Mouse (Mus musculus) ES-Bruce4 (cell line): ENCODE measurements around the gene Notch4. TPM values are rescaled to one million over a fixed set of nuclear protein-coding genes. Genes with fewer than 3 reads are reported as not detected.

Source experiments
- H3K27ac ChIP-seq: 2 replicates; pipeline ENCODE4 v1.5.1; 2012; ENCODE audit warnings: low read length, inconsistent platforms; ENCODE audit not compliant: insufficient read depth
- H3K27me3 ChIP-seq: 2 replicates; pipeline ENCODE4 v1.6.1; 2012; ENCODE audit warnings: mild to moderate bottlenecking, low read length, inconsistent platforms; ENCODE audit not compliant: control insufficient read depth, poor library complexity, insufficient read depth, severe bottlenecking
- H3K36me3 ChIP-seq: 2 replicates; pipeline ENCODE4 v1.6.1; 2012; ENCODE audit warnings: inconsistent platforms, mild to moderate bottlenecking, low read length, moderate library complexity; ENCODE audit not compliant: control insufficient read depth, poor library complexity, insufficient read depth, severe bottlenecking
- H3K4me1 ChIP-seq: one replicate; pipeline ENCODE4 v1.8.1; 2011; ENCODE audit warnings: low read length; ENCODE audit not compliant: control insufficient read depth, insufficient read depth
- H3K4me3 ChIP-seq: 2 replicates; pipeline ENCODE4 v1.5.1; 2011; ENCODE audit warnings: low read depth, mild to moderate bottlenecking, low read length
- H3K9ac ChIP-seq: 2 replicates; pipeline ENCODE4 v1.6.1; 2012; ENCODE audit warnings: low read depth, mild to moderate bottlenecking, inconsistent platforms; ENCODE audit not compliant: poor library complexity, severe bottlenecking
- H3K9me3 ChIP-seq: replicated peaks from 2 replicates; pipeline ENCODE4 v1.6.1; 2012; ENCODE audit warnings: mild to moderate bottlenecking, low read length, inconsistent platforms; ENCODE audit not compliant: control insufficient read depth, poor library complexity, insufficient read depth, severe bottlenecking
- CTCF ChIP-seq: IDR thresholded peaks from one replicate; pipeline ENCODE4 v1.8.1; 2011; ENCODE audit warnings: low read depth, low read length
- EP300 ChIP-seq: IDR thresholded peaks from 2 replicates; pipeline ENCODE4 v1.6.1; 2011; ENCODE audit warnings: low read depth, low read length; ENCODE audit not compliant: insufficient read depth
- POLR2A ChIP-seq: IDR thresholded peaks from one replicate; pipeline ENCODE4 v1.8.1; 2011; ENCODE audit warnings: low read length; ENCODE audit not compliant: insufficient read depth
- polyA plus RNA-seq: library from polyadenylated mRNA; stranded (reverse); fragments of >200 nt; gene quantifications from 2 replicates; pipeline ENCODE4 v1.2.4, GENCODE M21; 2011; ENCODE audit warnings: low read depth; ENCODE audit not compliant: missing spikeins, insufficient read depth, insufficient read length

Notch4 gene
- polyA plus RNA-seq, 1 experiment: 7.0 TPM

DNA sequence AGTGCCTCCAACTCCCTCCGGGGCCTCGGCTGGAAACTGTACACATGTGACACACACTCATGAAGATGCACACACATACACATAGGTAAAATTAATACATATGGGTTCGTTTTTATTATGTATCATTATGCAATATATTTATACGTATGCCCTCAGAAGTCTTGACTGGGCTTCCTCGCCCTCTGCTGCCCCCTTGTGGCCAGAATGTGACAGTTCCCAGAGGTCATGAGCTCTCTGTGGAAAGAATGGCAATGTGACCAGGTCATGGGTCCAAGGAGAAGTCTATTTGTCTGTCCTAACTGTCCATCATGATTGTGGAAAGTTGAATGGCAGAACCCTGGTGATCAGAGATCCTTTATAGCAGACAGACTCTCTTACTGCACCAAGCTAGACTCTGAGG lies 8.6 kb upstream of the Notch4 start:
- H3K27me3 ChIP-seq: no peaks in the 10 kb centered on the region
- no peaks in the 10 kb centered on the region for H3K36me3 ChIP-seq
- TF ChIP-seq CTCF: peak; percentile 94
- no peak for TF ChIP-seq POLR2A
- no peak overlapping the region for H3K9ac ChIP-seq
- no peak overlapping the region for H3K27ac ChIP-seq
- H3K4me3 ChIP-seq: no peak overlapping the region
- H3K4me1 ChIP-seq: no peaks in the 10 kb centered on the region
- no peaks in the 10 kb centered on the region for H3K9me3 ChIP-seq

DNA sequence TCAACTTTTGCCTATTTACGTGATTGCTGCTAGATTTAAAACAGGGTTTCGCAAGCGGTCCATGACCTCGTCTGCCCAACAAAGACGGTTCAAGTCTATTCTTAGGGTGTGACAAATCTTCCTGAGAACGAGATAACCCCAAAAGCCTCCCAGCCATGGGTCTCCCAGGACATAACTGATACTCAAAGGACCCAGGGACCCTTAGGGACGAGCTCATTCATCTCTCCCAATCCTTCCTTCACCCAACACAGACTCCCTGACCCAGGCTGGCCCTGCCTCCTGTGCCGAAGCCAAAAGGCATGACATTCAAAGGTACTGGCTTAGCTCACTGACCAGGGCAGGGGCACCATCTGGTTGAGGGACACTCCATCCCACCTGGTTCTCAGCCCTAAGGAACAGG lies 7.7 kb upstream of the Notch4 start:
- Histone ChIP-seq H3K4me1 (no peaks in the 10 kb centered on the region), H3K9me3 (no peaks in the 10 kb centered on the region), H3K27ac (no peak overlapping the region), H3K9ac (no peak overlapping the region), H3K4me3 (no peak overlapping the region), H3K27me3 (no peaks in the 10 kb centered on the region), H3K36me3 (no peaks in the 10 kb centered on the region)
- no peak for TF ChIP-seq CTCF
- no peak for TF ChIP-seq EP300
- TF ChIP-seq POLR2A: no peak

DNA sequence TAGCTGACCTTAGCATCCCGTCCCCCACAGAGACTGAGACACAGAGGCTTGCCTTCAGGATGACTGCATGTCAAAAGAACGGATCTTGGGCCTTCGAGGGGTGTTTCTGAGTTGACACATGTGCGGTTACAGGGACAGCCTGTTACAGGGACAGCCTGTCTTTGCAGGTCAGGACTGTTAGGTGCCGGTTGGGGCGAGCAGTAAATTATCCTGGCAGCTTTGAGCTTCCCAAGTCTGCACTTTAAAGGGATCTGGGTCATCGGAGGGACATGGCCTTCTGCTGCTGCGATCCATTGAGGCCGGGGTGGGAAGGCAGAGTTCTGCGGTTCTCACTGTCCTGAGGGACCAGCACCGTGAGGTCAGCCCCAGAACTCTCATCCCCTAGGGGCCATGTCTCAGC lies 6.7 kb upstream of the Notch4 start:
- H3K9ac ChIP-seq: no peak overlapping the region

DNA sequence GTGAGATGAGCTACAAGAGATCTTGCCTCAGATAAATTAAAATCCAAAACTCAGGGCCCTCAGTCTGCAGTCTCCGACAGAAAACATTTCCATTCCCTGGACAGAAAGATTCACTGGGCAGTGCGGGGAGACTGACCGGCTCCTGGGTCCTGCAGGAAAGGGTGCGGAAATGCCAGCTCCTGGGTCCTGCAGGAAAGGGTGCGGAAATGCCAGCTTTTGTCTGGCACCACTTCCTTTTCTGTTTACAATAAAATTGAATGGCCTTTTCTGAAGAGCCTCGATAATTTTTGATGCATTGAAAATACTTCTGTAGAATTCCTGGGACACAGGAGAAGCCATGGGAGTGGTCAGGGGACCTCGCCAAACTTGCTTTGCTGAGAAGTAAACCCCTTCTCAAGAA lies 5.0 kb upstream of the Notch4 start:
- Histone ChIP-seq H3K27ac (no peak overlapping the region), H3K9me3 (no peaks in the 10 kb centered on the region), H3K4me3 (no peak overlapping the region), H3K27me3 (no peaks in the 10 kb centered on the region), H3K4me1 (peaks cover under 1% of the 10 kb centered on the region), H3K9ac (no peak overlapping the region), H3K36me3 (no peaks in the 10 kb centered on the region)
- TF ChIP-seq CTCF: no peak
- TF ChIP-seq POLR2A: no peak
- TF ChIP-seq EP300: no peak

More for the DNA sequence above, 6.7 kb upstream of the Notch4 start:
- TF ChIP-seq CTCF (no peak), POLR2A (no peak), EP300 (no peak)
- no peaks in the 10 kb centered on the region for H3K9me3 ChIP-seq
- no peak overlapping the region for H3K27ac ChIP-seq
- H3K4me1 ChIP-seq: no peaks in the 10 kb centered on the region
- no peaks in the 10 kb centered on the region for H3K36me3 ChIP-seq
- H3K4me3 ChIP-seq: no peak overlapping the region
- H3K27me3 ChIP-seq: no peaks in the 10 kb centered on the region

DNA sequence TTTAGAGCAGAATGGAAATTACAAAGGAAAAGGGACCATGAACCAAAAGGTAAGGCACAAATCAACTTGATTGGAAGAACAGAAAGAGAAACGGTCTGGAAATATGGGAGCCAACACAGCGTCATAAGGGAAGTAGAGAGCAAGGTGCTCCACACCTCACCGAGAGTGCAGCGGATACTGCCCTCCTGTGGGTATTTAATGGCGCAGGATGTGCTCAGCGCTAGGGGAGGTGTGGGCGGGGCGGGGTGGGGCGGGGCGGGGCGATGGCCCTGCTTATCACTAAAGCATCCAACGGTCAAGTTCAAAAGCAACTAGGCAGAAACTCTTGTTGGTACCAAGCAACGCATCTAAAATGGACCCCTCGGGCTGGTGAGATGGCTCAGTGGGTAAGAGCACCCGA lies 4.2 kb upstream of the Notch4 start:
- no peak overlapping the region for H3K9ac ChIP-seq
- no peak for TF ChIP-seq EP300
- peak; percentile 59 for TF ChIP-seq CTCF
- H3K9me3 ChIP-seq: no peaks in the 10 kb centered on the region
- 0 out of 2 replicates have a peak overlapping the region, but pooled peaks have one; percentile 18 for H3K4me3 ChIP-seq
- no peaks in the 10 kb centered on the region for H3K27me3 ChIP-seq
- no peaks in the 10 kb centered on the region for H3K36me3 ChIP-seq
- H3K4me1 ChIP-seq: peaks cover 5% of the 10 kb centered on the region
- no peak overlapping the region for H3K27ac ChIP-seq

DNA sequence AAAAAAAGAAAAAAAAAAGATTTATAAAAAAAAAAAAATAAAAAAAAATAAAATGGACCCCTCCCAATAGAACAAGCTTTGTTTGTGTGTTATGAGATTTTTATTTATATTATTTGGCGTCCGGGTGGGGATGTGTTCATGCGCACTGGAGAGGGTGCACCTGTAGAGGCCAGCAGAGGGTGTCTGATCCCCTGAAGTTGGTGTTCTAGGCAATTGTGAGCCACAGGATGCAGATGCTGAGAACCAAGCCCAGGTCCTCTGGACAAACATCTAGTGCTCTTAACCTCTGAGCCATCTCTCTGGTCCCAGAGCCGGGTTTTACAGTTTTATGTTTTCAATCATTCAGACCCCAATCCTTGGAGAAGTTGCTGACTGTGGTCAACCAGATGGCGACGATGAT lies 3.6 kb upstream of the Notch4 start:
- no peak for TF ChIP-seq EP300
- peak; percentile 39 for TF ChIP-seq CTCF
- no peak for TF ChIP-seq POLR2A

More for the DNA sequence above, 3.6 kb upstream of the Notch4 start:
- peaks cover 6% of the 10 kb centered on the region for H3K4me1 ChIP-seq
- no peaks in the 10 kb centered on the region for H3K9me3 ChIP-seq
- no peaks in the 10 kb centered on the region for H3K36me3 ChIP-seq
- no peak overlapping the region for H3K9ac ChIP-seq
- H3K27me3 ChIP-seq: no peaks in the 10 kb centered on the region
- H3K4me3 ChIP-seq: no peak overlapping the region
- H3K27ac ChIP-seq: no peak overlapping the region
